Mouse (Mus musculus) telencephalon, adult 2 months (tissue): Measurements from ENCODE around the gene Adam19.

Experiments
- DNase-seq: peaks from one replicate; pipeline ENCODE4 v3.0.0-alpha.2; 2011; ENCODE audit warnings: low read depth, low spot score

Gene Adam19

DNA sequence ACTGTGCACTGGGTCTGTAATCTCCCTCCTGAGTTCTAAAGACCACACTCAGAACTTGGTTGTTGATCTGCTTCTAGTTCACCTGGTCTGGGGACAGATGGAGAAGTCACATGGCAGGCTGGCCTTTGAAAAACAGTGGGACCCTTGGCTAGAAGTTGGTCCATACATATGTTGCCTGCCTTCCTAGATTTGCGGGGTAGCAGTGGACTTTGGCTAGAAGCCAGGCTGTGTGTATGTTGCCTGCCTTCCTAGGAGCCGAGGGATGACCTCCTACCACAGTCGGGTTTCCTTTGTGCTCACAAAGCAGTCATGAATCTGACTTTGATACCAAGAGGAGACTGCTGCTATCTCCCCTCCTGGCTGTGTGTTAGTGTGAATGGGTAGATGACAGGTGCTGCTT lies 41.3 kb downstream of the Adam19 start:
- DNase-seq: no peak

DNA sequence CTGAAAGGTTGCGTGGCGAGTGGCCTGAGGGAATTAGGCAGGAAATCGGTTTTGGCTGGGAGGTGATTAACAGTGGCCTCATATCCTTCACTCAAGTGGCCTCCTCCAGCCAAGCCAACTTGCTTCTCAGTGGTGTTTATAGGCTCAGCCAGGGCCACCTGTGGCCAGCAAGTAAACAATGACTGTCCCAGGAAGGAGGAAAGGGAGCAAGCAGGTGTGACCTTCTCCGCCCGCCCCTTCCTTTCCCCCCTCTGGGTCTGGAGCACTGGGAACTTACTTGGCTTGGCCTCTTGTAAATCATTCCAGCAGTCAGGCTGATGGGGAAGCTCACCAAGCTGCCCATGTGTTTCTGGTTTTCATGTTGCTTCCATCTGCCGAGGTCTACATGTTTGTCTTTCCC lies 46.3 kb downstream of the Adam19 start:
- no peak for DNase-seq

- no peak for DNase-seq
Observed at GRCm38 (mm10) chr11:46107046-46107445, 51.3 kb downstream of the Adam19 start.

- no peak for DNase-seq
Observed at GRCm38 (mm10) chr11:46109206-46109605, 53.4 kb downstream of the Adam19 start.

GRCm38 (mm10) chr11:46110156-46110944 lies 54.6 kb downstream of the Adam19 start:
- DNase-seq: no peak

- no peak for DNase-seq
Observed at GRCm38 (mm10) chr11:46110945-46111287, 55.1 kb downstream of the Adam19 start.

- DNase-seq: no peak
Observed at GRCm38 (mm10) chr11:46113211-46113610, 57.4 kb downstream of the Adam19 start.

GRCm38 (mm10) chr11:46114221-46114620 lies 58.4 kb downstream of the Adam19 start:
- DNase-seq: no peak

DNA sequence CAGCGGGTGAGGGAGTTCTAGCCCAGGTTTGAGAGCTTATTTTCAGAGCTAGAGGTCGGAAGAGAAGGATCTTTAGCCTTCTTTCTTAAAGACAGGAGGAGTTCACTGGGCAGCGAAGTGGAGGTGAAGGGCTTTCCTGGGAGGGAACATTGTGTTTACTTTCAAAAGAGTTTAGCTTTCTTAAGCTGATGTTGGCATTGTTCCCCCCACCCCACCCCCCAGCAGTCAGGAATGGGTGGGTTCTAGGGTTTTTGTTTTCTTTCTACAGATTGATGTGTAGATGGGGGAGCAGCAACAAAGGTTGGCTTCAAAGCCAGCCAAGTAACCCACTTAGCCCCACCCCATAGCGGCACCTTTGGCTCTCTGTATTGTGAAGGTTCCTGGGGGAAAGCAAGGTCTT lies 59.2 kb downstream of the Adam19 start:
- no peak for DNase-seq

- DNase-seq: no peak
Observed at GRCm38 (mm10) chr11:46115411-46116173, 59.8 kb downstream of the Adam19 start.

- no peak for DNase-seq
Observed at GRCm38 (mm10) chr11:46116510-46116909, 60.7 kb downstream of the Adam19 start.

DNA sequence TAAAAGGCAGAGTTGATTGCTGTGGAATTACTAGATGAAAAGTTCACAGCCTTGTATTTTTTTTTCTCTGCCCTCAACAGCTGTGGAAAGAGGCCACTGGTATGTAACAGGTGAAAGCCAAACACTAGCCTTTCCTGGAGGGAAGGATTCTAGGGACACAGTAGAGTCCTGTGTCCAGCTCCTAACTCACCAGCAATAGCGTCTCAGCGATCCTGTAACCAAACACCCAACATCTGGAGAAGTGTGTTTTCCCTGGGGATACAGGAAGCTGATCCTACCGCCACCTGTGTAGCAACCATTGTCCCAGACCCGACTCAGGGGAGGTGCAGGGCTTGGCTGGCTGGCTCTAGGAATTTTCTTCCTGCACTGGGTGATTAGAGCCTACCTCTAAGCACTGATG lies 63.8 kb downstream of the Adam19 start:
- no peak for DNase-seq

DNA sequence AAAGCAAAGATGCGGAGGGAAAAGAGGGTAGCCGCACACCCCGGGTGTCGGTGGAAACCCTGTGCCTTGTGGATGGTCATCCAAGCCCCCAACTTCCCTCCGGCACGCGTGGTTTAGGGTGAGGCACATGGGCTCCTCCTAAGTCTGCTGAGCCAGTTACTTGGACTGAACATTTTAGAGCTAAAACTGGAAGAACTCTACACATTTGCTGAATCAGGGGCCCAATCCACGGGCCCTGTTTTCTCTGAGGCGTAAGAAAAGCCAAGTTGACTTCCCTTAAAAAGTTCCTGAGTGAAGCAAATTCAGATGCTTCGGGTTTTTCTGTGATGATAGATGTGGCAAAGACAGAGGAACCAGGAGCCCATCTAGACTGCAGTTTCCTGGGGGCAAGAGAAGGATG lies 64.3 kb downstream of the Adam19 start:
- DNase-seq: no peak

DNA sequence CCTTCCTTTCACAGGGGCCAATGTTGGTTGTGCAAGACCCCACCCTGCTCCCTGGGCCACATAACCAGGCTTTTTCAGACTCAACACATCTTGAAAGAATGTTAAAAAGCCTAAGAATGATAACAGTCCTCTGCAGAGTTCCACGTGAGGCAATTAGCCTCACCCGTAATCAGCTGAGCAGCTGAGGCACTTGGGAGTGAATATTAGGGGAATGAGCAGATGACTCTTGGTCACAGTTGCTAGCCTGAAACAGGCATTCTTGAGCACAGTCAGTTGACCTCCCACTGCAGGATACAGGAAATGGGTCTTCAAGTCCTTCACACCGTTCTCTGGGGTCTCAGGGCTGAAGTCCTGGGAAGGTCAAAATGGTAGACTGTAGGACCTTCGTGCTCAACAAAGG lies 65.9 kb downstream of the Adam19 start:
- no peak for DNase-seq

DNA sequence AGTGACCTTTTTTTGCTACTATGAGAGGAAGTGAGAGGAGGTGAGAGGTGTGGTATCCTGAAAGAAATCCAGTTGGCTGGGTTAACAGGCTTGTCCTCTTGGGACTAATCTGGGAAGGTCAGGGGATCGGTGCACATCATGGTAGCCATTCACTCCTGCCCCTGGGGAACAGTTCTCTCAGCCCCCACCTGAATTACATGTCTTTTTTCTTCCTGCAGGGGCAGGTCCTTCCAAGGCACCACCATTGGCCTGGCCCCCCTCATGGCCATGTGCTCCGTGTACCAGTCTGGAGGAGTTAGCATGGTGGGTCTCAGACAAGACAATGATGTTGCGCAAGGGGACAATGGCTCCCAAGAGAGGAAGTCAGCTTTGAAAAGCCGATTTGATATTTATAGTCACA lies 67.1 kb downstream of the Adam19 start:
- DNase-seq: no peak

DNA sequence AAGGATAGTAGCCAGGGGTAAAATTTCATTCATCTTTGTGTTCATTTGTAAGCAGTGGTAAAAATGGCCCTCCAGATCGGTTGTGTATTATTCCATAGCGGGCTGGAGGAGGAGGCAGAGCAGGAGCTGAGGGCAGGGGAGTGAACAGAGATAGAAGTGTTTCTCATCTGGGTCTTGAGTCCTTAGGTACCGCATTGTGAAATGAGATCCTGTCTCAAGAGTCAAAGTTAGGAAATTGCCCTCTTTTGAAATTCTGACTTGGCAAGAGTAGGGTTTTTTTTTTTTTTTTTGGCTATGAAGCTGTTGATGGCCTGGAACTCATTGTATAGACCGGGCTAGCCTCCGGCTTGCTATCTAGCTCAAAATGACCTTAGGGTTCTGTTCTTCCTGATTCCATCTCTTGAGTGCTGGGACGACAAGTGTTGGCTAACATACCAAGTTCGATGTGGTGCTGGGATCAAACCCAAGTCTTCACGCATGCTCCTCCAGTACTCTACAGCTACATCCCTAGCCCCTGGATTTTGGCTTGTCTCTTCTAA lies 67.6 kb downstream of the Adam19 start:
- DNase-seq: no peak

- no peak for DNase-seq
Observed at GRCm38 (mm10) chr11:46125093-46125834, 69.5 kb downstream of the Adam19 start.

- no peak for DNase-seq
Observed at GRCm38 (mm10) chr11:46125835-46126229, 70.0 kb downstream of the Adam19 start.

DNA sequence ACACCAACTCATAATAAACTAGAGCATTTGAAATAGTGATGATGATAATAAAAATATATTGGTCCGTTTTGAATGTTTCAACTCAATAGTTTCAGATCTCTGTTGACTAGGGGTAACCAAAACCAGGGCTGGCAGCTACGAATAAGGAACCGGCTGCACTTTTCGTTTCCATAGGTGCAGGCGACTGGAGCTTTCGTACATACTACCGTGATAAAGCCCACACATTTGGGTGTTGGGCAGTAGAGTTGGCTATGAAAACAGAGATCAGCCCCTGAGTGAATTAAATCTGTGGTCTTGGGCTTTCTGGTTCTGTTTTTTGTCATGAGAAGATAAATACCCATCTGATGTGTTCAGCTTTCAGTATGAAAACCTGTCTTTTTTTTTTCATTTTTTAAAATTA lies 70.5 kb downstream of the Adam19 start:
- no peak for DNase-seq

DNA sequence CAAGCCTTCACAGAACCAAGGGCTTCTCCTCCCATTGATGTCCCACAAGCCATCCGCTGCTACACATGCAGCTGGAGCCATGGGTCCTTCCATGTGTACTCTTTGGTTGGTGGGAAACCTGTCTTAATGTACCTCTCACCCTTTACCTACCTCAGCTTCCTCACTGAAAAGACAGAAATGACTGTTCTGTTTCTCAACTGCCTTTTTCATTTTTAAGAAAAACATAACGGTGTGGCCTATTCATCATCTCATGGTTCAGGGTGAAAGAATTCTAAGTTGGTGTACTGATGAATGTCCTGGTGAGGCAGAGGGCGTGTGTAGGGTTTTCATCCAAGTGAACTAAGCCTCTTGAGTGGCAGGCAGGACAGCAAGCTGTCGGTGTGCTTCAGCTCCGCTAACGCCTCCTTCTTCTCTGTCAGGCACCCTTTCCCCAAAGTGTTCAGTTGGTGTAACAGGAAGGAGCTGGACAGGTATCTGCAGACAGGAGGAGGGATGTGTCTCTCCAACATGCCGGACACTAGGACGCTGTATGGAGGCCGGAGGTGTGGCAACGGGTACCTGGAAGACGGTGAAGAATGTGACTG lies 71.1 kb downstream of the Adam19 start:
- no peak for DNase-seq

DNA sequence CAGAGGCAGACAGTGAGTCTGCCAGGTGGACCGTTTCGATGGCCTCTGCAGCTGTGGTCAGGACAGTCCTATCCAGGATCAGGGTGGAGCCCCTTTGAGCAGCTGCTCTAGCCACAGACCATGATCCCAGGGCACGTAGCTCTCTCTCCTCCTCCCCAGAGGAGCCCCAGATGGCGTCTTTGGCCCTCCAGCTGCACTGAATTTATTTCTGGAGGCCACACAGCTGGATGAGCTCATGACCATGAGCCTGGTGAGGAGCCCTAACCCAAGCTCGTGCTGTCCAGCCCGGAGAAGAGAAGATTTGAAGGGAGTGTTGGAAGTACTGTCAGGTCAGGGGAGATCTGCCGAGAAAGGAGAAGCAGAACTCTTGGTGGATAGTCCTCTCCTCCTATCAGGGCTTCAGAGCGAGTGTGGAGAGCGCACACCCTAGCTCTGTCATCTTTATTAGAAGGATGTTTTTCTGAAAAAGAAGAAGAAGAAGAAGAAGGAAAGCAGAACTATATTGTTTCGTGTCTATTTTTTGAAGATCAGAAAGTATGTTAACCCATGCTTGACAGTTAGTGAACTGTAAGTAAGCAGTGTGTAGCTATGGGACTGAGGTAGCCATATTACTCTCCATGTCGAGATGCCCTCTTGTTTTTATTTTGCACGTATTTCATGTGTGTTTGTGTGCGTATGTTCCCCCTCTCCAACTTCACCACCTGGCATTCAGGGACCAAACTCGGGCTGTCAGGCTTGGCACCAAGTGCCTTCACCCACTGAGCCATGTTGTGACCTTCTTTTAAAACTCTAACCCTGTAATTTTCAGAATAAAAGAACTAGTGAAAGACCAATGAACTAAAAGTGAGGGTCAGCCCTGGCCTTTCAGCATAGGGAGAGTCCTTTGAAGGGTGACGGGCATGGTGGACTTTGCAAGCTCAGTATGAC lies 72.1 kb downstream of the Adam19 start:
- DNase-seq: no peak
